Mouse (Mus musculus) ovary, postnatal 10 days (tissue): ENCODE data around the gene Thsd4.

Experiments used
- DNase-seq: peaks from one replicate; pipeline ENCODE4 v3.0.0; 2022; ENCODE audit warnings: low spot score

Thsd4 gene

GRCm38 (mm10) chr9:60264586-60265325 lies 257.1 kb downstream of the Thsd4 start:
- no peak for DNase-seq

GRCm38 (mm10) chr9:60262515-60263140 lies 259.2 kb downstream of the Thsd4 start:
- DNase-seq: no peak

DNA sequence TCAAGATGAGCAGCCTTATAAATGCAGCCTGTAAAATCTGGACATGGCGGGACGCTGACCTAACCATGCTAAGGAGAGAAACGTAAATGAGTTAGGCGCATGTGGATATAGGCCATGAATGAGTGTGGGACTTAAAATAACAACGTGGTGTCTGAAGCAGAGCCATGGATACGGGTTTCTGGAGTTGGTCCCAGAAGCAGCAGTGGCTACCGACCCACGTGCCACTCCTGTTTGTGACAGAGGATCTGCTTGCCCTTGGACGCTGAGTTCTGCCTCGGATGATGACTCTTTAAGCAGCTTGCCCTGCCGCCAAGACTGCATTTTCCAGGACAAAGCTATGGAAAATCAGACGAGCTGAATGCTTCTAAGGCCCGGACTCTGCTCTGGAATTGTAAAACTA lies 262.2 kb downstream of the Thsd4 start:
- DNase-seq: no peak

- DNase-seq: no peak
These were observed 270.1 kb downstream of the Thsd4 start for GRCm38 (mm10) chr9:60251765-60252164.

DNA sequence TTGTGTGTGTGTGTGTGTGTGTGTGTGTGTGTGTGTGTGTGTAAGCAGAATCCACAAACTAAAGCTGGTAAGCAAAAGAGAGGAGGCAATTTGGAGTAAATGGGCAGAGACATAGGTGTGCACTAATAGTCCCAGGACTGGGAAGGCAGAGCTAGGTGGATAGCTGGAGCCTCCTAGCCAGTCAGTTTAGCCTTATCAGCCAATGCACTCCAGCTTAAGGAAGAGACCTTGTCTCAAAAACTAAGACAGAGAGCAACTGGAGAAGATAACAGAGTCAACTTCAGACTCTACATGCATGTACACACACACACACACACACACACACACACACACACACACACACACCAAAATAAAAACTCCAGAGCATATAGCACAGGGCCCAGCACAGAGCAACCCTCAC lies 271.4 kb downstream of the Thsd4 start:
- DNase-seq: no peak

GRCm38 (mm10) chr9:60247998-60248397 lies 273.8 kb downstream of the Thsd4 start:
- no peak for DNase-seq

DNA sequence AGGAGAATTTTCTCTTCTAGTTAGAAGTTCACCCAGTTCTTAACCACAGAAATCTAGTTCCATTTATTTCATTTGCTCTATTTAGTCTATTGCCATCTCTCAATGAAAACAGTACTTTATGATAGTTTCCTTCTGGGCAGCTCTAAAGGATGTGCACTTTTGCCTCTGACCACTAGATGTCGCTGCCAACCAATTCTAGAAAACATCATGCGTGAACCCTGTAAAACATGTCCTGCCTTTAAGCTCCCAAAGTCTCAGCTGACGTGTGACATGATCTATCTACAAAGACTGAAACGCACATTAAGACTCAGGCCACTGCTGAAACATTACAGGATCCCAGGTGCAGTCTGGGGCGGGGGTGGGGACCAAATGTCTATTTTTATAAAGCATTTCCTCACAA lies 276.9 kb downstream of the Thsd4 start:
- peak; percentile 48 for DNase-seq

DNA sequence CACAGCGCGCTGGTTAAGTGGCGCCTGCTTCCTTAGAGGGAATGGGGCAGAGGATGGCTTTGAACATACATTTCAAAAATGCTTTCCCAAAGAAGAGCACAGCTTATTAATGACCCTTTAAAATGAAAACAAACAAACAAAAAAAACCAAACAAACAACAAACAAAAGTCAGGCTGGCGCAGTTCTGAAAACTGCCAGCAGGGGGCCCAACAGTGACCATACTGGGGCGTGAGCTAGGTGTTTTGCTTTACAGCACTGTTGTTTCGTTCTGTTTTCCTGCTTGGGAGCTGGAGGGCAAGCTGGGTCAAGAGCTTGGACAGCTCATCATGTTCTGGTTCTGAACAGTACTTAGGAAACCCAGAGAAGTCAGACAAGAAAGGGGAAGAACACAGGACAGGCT lies 278.3 kb downstream of the Thsd4 start:
- DNase-seq: no peak

GRCm38 (mm10) chr9:60237667-60238066 lies 284.2 kb downstream of the Thsd4 start:
- DNase-seq: no peak

- no peak for DNase-seq
These were observed 285.7 kb downstream of the Thsd4 start for GRCm38 (mm10) chr9:60236155-60236554.

GRCm38 (mm10) chr9:60234233-60235115 lies 287.4 kb downstream of the Thsd4 start:
- no peak for DNase-seq

DNA sequence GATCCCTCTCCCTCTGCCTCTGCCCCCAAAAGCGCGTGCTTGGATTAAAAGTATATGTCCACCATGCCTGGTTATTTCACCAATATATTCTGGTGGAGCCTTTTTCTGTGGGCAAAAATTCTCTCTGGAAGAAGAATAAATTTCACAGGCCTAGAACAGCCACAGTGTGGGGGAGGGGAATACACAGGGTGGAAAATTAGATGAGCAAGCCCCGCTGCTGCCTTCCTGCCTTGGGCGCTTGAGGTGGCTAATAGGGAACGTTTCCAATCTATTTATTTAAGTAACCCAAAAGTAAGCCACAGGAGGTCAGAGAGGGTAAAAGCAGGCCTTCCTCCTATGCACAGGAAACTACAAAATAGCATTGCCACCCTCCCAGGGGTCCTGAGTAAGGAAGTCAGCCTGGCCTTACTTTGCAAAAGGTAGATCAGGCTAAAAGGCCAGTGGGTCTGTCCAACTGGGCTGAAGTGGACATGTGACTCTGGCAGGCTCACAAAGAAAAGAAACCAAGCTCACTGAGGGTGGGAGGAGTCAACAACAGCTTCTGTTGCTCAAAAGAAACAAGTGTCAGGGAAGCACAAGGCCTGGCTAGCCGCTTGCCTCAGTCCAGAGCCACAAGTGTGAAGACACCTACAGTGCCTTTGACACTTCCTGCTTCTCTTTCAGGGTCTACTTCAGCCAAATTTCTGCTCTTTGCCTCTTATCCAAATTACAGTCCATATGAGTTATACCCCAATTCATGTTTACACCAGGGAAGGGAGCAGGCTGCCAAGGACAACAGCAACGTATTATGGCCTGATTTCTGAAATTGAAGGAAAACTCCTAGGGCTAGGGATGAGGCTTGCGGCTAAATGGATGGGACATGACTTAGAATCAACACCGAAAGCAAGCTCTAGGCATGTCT lies 289.6 kb downstream of the Thsd4 start:
- DNase-seq: no peak

GRCm38 (mm10) chr9:60229496-60229895 lies 292.4 kb downstream of the Thsd4 start:
- no peak for DNase-seq

DNA sequence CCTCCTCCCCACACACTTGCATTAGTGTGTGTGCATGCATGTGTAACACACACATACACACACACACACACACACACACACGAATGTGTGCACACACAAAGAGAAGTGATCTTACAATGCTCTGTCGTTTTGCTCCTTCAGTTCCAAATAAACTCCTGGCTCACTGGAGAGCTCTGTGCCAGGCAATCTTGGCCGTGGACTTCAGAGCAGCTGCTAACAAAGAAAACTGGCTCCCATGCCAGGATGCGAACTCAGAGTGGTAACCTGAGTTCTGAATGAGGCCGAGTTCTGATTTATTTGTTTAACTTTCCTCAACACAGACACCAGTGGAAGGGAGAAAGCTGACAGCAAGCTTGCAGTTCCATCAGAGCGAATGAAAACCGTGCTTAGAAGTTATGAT lies 294.1 kb downstream of the Thsd4 start:
- DNase-seq: no peak

DNA sequence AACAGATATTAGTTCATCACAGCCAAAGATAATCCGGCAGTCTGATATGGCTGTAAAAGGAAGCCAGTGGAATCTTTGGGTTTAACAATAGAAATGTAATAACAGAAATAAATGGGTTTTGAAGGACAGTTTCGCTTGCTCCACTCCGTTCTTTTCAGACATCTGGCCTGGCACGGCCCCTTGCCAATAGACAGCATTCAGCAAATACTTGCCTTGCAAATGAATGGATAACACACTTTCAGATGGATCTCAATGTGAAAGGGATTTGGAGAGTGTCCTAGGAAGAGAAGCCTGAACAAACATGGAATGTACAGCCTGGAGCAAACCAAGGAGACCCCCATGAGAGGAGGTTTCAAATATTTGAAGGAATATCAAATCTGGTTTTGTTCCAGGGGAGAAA lies 295.2 kb downstream of the Thsd4 start:
- DNase-seq: no peak

DNA sequence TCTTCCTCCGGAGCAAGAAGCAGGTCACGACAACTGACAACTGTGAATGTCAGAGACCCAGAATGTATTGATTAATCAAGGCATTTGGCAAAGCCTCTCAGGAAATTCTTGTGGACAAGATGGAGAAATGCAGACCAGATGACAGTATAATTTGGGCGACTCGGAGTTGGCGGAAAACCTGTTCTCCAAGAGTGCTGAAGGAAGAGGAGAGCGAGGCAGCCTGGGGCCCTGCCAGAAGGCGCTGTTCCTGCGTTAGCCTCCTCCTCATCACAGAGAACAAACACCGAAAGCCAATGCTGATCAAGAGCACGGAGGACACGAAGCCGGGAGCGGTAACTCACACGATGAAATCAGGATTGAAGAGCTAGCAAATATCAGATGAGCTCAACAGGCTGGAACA lies 295.7 kb downstream of the Thsd4 start:
- DNase-seq: no peak

GRCm38 (mm10) chr9:60225453-60225852 lies 296.4 kb downstream of the Thsd4 start:
- no peak for DNase-seq

DNA sequence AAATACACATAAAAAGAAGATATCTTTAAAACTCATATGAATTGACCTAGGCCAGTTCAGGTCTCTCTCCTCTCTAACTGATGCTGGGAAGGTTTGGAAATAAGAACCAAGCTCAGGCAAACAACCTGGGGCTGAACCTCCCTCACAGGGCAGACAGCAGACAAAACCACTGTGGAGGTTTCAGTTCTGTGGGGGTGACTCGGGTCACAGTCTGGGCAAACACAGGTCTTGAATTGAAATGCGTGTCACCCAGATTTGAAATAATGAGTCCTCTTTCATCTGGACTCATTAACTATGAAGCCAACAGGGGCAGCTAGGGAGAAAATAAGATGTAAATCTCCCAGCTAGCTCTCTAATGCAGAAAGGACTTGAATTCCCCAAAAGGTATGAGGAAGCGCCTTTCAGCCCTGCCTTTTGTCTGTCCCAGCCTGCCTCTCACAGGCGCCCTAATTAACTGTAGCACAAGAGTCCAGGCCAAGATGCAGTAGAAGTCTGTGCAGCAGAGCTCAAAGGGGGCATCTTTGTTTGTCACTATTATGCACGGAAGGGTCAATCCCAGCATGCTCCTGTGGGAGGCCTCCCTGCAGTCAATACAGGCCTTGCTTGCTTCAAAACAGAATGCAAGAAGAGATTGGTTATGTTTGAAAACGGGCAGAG lies 297.7 kb downstream of the Thsd4 start:
- DNase-seq: no peak

- DNase-seq: no peak
These were observed 301.4 kb downstream of the Thsd4 start for GRCm38 (mm10) chr9:60220431-60220830.

GRCm38 (mm10) chr9:60218396-60218795 lies 303.4 kb downstream of the Thsd4 start:
- DNase-seq: no peak

- no peak for DNase-seq
These were observed 305.8 kb downstream of the Thsd4 start for GRCm38 (mm10) chr9:60216029-60216428.
